Mouse (Mus musculus) retina, embryonic 14.5 days (tissue): ENCODE data around the gene Sumo3.

Source experiments
- DNase-seq: peaks from one replicate; pipeline ENCODE4 v3.0.0-alpha.2; 2015; ENCODE audit warnings: low spot score

The Sumo3 gene

GRCm38 (mm10) chr10:77589117-77589516 lies 16.8 kb upstream of the Sumo3 start:
- DNase-seq: no peak

DNA sequence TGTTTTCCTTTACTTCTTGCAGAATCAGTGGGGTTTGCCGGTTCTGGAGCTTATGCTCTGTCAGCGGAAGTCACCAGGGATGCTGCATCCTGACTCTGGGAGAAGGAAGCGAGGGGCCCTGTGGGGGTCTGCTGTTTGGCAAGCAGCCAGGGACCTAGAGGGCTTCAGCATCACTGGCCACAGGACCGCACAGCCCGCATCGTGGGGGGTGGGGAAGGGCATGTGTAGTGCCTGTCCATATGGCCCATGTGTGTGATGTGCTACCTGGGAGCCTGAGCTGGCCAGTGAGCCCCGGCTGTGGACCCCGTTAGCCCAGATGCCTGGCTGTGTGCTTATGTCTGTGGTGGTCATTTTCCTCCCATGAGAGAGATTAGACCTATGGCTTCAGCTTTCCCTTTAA lies 16.1 kb upstream of the Sumo3 start:
- no peak for DNase-seq

DNA sequence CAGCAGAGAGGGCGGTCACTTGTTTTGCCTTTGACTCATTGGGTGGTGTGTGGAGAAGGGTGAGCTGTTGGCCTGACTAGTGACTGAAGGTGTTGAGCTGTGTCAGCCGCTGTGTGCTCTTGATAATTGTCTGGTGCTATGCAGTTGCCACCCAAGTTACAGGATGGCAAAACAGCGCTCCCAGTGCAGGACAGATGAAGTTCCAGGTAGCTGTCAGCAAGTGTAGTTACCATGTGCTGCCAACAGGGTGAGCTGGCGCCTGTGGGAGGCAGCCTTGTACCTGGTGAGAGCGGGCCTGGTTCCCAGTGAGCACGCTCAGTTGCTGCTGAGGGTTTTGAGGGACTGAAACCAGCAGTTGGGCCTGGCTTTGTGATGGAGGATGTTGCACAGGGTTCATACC lies 15.1 kb upstream of the Sumo3 start:
- DNase-seq: peak; percentile 78

DNA sequence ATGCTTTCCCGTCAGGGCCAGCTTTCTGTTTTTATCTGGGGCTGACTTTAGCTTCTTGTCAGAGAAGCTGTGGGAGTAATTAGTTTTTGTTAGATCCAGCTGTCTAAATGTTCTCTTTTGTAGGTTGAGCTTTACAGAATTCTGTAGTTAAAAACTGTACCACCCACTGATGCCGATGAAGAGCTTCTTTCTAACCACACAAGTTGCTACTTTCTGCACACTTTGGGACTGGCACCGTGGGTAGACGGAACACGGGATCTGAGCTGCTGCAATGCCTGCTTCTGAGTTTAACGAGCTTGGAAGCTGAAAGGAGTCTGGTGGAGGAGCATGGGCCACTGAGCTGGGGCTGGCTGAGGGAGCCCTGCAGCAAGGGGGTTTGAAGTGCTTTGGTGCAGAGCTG lies 14.4 kb upstream of the Sumo3 start:
- no peak for DNase-seq

DNA sequence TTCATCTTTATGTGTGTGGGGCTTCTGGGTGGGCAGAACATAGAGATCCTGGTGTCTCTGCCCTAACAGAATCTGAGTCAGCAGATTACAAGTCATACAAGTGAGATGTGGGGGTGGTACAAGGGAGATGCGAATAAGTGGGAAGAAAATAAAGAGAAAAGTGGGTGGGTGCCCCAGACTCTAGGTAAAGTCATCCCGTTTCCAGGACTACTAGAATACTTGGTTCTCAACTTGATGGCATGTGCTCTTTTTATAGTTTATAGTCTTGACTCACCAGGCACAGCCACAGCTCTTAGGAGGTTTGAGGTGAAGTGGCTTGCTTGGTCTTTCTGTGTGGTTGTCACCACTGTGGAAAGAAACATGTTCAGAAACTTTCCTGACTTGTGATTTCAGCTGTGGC lies 9.8 kb upstream of the Sumo3 start:
- DNase-seq: no peak

GRCm38 (mm10) chr10:77603021-77603420 lies 2.9 kb upstream of the Sumo3 start:
- no peak for DNase-seq

DNA sequence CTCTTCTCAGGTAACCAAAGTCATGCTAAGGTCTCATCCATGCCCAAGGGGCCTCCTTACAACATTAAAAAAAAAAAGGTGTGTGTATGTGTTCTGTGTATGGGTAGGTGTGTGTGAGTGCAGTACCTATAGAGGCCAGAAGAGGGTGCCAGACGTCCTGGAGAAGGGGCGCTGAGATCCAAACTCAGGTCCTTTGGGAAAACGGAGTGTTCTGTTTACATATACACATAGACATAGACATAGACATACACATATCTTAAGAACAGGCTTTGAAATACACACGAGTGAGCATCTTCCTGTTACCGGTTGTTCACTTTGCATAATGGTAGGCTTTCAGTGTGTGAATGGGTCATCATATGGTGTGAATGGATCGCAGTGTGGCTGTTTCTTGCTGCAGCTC lies 1.8 kb upstream of the Sumo3 start:
- DNase-seq: no peak

DNA sequence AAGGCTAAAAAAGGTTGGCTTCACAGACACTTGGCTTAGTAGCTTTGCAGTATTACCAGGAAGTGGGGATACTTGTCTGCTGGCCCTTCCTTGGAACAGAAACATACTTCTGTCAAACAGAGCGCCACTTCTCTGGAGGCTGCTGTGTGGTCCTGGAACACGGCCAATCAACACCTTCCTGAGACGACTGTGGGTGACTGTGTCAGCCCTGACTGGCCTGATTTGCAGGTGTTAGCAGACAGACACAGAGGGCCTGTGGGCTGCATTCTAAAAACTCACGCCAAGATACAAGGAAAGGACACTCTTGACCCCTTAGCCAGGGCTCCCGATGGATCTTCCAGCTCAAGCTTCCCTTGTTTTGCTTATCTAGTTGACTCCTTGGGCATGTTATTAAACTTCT lies 939 bp upstream of the Sumo3 start:
- DNase-seq: no peak

DNA sequence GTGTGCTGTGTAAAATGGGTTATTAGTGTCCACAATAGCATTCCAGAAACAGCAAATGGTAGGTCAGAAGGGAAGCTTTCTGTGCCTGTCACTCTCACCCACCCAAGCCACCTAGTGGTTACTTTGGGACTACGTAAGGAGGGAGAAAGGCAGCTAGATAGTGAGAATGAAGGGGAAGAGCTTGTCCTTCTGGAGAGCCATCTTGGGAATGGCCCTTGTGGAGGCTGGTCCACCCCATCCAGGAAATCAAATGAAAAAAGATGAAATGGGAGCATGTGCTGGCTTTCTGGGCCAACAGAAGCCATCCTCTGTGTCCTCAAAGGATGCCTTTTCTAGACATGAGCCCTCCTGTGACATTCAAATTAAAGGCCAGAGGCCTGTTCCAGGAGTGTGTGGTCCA lies 529 bp upstream of the Sumo3 start:
- no peak for DNase-seq

GRCm38 (mm10) chr10:77606855-77607254 lies 958 bp downstream of the Sumo3 start:
- no peak for DNase-seq

DNA sequence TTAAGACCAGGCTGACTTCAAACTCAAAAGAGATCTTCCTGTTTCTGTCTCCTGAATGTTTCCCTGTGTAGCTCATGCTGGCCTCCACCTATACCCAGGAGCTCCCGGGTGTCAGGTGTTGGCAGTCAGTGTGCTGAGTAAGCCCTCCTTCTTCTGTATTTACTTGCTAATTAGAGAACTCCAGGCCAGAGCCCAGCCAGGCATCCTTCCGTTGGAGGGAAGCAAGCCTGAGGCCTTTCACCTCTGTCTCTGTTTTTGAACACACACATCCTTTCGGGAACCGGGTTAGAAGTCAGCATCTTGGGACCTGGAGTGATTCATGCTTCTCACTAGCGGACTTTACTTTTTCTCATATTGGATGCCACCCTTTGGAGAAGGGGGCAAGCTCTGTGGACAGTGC lies 1.5 kb downstream of the Sumo3 start:
- DNase-seq: no peak

- DNase-seq: no peak
Observed at GRCm38 (mm10) chr10:77608589-77608988, 2.7 kb downstream of the Sumo3 start.

- DNase-seq: no peak
Observed at GRCm38 (mm10) chr10:77610221-77610961, 4.5 kb downstream of the Sumo3 start.

GRCm38 (mm10) chr10:77613409-77613808 lies 7.5 kb downstream of the Sumo3 start:
- DNase-seq: no peak

GRCm38 (mm10) chr10:77615647-77616046 lies 9.8 kb downstream of the Sumo3 start:
- no peak for DNase-seq

GRCm38 (mm10) chr10:77616166-77616565 lies 10.3 kb downstream of the Sumo3 start:
- DNase-seq: no peak

DNA sequence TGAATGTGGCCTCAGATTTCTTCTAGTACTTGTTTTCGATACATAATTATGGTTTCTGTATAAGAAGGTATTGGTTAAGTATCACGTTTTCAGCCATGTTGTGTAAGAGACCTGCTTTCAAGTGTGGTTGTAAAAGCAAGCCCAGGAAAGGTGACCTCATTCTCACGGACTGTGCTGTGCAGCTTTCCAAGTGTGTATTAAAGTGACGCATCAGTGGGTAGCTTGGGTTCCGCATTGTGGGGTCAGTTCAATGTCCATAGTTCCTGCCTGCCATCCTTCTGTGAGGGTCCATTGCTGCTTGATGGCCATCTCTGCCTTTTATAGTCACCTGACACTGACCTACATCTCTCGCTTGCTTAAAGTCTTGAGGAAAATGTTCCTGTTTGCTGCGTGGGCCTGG lies 11.0 kb downstream of the Sumo3 start:
- no peak for DNase-seq

GRCm38 (mm10) chr10:77621546-77621945 lies 15.6 kb downstream of the Sumo3 start:
- DNase-seq: no peak

DNA sequence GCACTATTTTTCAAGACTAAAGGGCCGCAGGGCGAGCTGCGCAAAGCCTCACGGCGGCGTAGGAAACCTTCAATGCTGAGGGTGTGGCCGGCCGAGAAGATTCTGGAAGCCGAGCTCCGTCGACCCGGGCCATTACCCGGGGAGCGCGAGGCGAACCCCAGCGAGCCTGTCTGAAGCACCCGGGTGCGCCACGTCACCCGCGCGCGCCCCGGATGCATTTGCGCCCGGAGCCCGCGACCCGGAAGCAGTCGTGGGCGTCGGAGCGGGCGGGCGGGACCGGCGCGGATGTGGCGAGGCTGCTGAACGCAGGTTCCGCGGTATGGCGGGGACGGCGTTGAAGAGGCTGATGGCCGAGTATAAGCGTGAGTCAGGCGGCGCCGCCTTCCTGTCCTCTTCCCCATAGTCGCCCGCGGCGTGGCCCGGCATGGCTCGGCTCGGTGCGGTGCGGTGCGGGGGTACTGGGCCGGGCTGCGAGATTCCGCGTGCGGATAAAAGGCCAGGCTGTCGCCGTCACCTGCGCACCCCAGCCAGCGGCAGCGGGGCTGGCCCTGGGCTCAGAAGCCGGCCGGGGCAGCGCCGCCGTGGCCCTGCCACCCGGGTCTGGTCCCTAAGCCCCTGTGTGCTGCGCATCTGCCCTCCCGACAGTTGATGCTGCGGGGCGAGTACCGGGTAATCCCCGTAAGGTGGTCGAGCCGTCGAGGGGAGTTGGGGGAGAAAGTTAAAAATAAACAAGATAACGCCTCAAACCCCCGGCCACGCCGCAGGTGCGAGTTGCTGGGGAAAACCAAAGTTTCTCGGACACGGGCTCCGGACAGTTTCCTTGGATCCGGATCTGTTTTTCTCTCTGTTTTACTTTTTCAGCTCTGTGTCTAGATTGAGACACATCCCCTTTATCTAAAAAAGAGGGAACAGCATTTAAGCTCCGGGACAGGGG lies 16.4 kb downstream of the Sumo3 start, which contains the start of gene Ube2g2:
Ube2g2 (plus strand) TSS at position 221 of the 934 bp plus-strand sequence.
- peak; percentile 92 for DNase-seq

- peak; percentile 20 for DNase-seq
Observed at GRCm38 (mm10) chr10:77623069-77623492, 17.2 kb downstream of the Sumo3 start.

GRCm38 (mm10) chr10:77623639-77624400 lies 17.9 kb downstream of the Sumo3 start:
- DNase-seq: no peak

GRCm38 (mm10) chr10:77624570-77624995 lies 18.7 kb downstream of the Sumo3 start:
- DNase-seq: no peak
